Comparison of ENCODE assay signal across 30 mouse cellular contexts in the genomic region with DNA sequence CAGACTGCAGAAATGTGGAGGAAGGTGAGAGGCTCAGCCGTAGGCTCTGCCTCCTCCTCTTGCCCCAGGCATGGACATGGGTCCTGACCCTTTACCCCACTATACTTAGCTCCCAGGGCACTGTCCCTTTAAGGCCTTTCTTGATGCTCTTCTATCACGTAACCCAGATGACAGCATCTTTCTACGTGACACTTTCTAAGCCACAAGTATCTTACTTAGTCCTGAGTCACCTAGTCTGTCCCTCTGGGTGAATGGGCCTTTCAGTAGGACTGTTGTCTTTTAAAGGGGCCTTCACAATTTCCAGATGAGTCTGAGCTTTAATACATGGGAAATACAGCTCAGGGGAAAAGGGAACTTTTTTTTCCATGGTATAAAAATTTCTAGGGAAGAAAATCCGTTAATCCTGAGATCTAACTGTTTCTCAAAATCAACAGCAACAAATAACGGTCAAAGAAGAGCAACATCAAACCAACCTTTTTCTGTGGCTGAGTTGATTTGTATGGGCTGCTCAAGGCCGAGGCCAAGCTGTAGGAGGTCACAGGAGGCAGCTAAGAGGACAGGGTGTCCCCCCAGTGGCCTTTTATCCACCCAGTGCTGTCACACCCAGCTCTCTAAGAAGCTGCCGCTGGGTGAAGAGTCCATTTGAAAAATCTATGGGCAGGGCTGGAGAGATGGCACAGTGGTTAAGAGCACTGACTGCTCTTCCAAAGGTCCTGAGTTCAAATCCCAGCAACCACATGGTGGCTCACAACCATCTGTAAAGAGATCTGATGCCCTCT. TPM values are rescaled to one million over a fixed set of nuclear protein-coding genes. Genes with fewer than 3 reads are reported as not detected.
DNase-seq lines count a peak whose midpoint lies in the region; ATAC-seq and TF ChIP-seq lines count a peak whose summit lies in the region.
"Had no signal": no experiment of that assay in that cellular context is flagged by ENCODE, and none has a peak within 500 bp of the region (broad histone marks: within the 10 kb centered on the region; RNA-seq: fewer than 3 reads in every experiment).

No protein-coding gene starts in this region.

- peak; percentile 70 for DNase-seq in 416B (ENCODE audit: low read depth)
- peak; percentile 73 for DNase-seq in adrenal gland, adult 8-10 months
- DNase-seq in cerebellum, adult 8-10 months, result no peak
- DNase-seq: cerebellum, adult 9-10 months; cerebellum, postnatal 36 days; embryo, embryonic 11 days; gastrocnemius, postnatal 10 days; kidney, adult 11 months; kidney, postnatal 14 days; layer of hippocampus, adult 9-11 months; liver; lung, adult 2 months; lung, postnatal 14 days; right cerebral cortex, postnatal 14 days had no signal

- no peak overlapping the region for H3K9ac ChIP-seq in intestine, postnatal 0 days (ENCODE audit: low read depth, low read length)
- no peak overlapping the region for H3K9ac ChIP-seq in intestine, embryonic 16.5 days (ENCODE audit: low read depth, low read length)
- H3K9ac ChIP-seq in hindbrain, embryonic 13.5 days, result no peak overlapping the region
- H3K9ac ChIP-seq: embryonic facial prominence, embryonic 12.5 days; forebrain, embryonic 15.5 days; heart, embryonic 15.5 days; hindbrain, embryonic 12.5 days; liver, embryonic 14.5 days; neural tube, embryonic 13.5 days had no signal

- no peaks in the 10 kb centered on the region for H3K36me3 ChIP-seq in intestine, postnatal 0 days (ENCODE audit: control insufficient read depth, insufficient read depth)
- H3K36me3 ChIP-seq in intestine, embryonic 16.5 days (ENCODE audit: control insufficient read depth, insufficient read depth, low read length), result no peaks in the 10 kb centered on the region
- no peaks in the 10 kb centered on the region for H3K36me3 ChIP-seq in hindbrain, embryonic 13.5 days
- H3K36me3 ChIP-seq: embryonic facial prominence, embryonic 12.5 days; forebrain, embryonic 10.5 days; forebrain, embryonic 15.5 days; heart, embryonic 10.5 days; heart, embryonic 15.5 days; hindbrain, embryonic 12.5 days; neural tube, embryonic 13.5 days had no signal

- H3K4me1 ChIP-seq in intestine, postnatal 0 days (replicated peaks; ENCODE audit: control insufficient read depth, insufficient read depth, low read length), result no peaks in the 10 kb centered on the region
- no peaks in the 10 kb centered on the region for H3K4me1 ChIP-seq in intestine, embryonic 16.5 days (ENCODE audit: control insufficient read depth, insufficient read depth, low read length)
- no peaks in the 10 kb centered on the region for H3K4me1 ChIP-seq in brown adipose tissue, adult 24 weeks (ENCODE audit: control insufficient read depth, insufficient read depth, insufficient read length, low read length)
- H3K4me1 ChIP-seq in hindbrain, embryonic 13.5 days (replicated peaks), result no peaks in the 10 kb centered on the region
- H3K4me1 ChIP-seq: embryonic facial prominence, embryonic 12.5 days; forebrain, embryonic 10.5 days; forebrain, embryonic 15.5 days; heart, embryonic 10.5 days; heart, embryonic 15.5 days; hindbrain, embryonic 12.5 days; neural tube, embryonic 13.5 days had no signal

- no peaks in the 10 kb centered on the region for H3K9me3 ChIP-seq in intestine, postnatal 0 days (ENCODE audit: control insufficient read depth)
- H3K9me3 ChIP-seq in intestine, embryonic 16.5 days (ENCODE audit: control insufficient read depth, low read length), result no peaks in the 10 kb centered on the region
- no peaks in the 10 kb centered on the region for H3K9me3 ChIP-seq in hindbrain, embryonic 13.5 days
- H3K9me3 ChIP-seq: embryonic facial prominence, embryonic 12.5 days; forebrain, embryonic 15.5 days; heart, embryonic 10.5 days; heart, embryonic 15.5 days; hindbrain, embryonic 12.5 days had no signal

- 0 out of 2 replicates have a peak, but pooled peaks have one; percentile 18 for TF ChIP-seq CTCF in intestine, postnatal 0 days (IDR thresholded peaks at IDR 0.05; ENCODE audit: low read depth)

- H3K27me3 ChIP-seq in intestine, postnatal 0 days (replicated peaks; ENCODE audit: control insufficient read depth, insufficient read depth, low read length), result no peaks in the 10 kb centered on the region
- no peaks in the 10 kb centered on the region for H3K27me3 ChIP-seq in intestine, embryonic 16.5 days (replicated peaks; ENCODE audit: control insufficient read depth, insufficient read depth, low read length)
- H3K27me3 ChIP-seq in hindbrain, embryonic 13.5 days, result no peaks in the 10 kb centered on the region
- H3K27me3 ChIP-seq: embryonic facial prominence, embryonic 12.5 days; forebrain, embryonic 15.5 days; heart, embryonic 15.5 days; hindbrain, embryonic 12.5 days; neural tube, embryonic 13.5 days; Patski had no signal

- H3K4me2 ChIP-seq in intestine, postnatal 0 days (replicated peaks; ENCODE audit: low read depth), result no peak overlapping the region
- H3K4me2 ChIP-seq in intestine, embryonic 16.5 days (ENCODE audit: low read depth, low read length), result no peak overlapping the region
- no peak overlapping the region for H3K4me2 ChIP-seq in hindbrain, embryonic 13.5 days
- H3K4me2 ChIP-seq: embryonic facial prominence, embryonic 12.5 days; forebrain, embryonic 15.5 days; heart, embryonic 15.5 days; hindbrain, embryonic 12.5 days; midbrain, embryonic 11.5 days; neural tube, embryonic 13.5 days had no signal

- WGBS in intestine, postnatal 0 days, result 61% methylated on average over 7 of the region's 7 CpGs
- WGBS in intestine, embryonic 16.5 days, result 68% methylated on average over 7 of the region's 7 CpGs
- WGBS in hindbrain, embryonic 13.5 days, result 71% methylated on average over 7 of the region's 7 CpGs

- no peak overlapping the region for H3K4me3 ChIP-seq in intestine, postnatal 0 days (ENCODE audit: low read depth, low read length)
- no peak overlapping the region for H3K4me3 ChIP-seq in intestine, embryonic 16.5 days (ENCODE audit: low read length)
- no peak overlapping the region for H3K4me3 ChIP-seq in brown adipose tissue, adult 24 weeks (ENCODE audit: insufficient read depth, low read depth, low read length)
- H3K4me3 ChIP-seq in hindbrain, embryonic 13.5 days, result no peak overlapping the region
- H3K4me3 ChIP-seq: embryonic facial prominence, embryonic 12.5 days; forebrain, embryonic 10.5 days; forebrain, embryonic 15.5 days; heart, embryonic 10.5 days; heart, embryonic 15.5 days; hindbrain, embryonic 12.5 days; neural tube, embryonic 13.5 days had no signal

- no peak overlapping the region for H3K27ac ChIP-seq in intestine, postnatal 0 days (ENCODE audit: low read depth, low read length)
- H3K27ac ChIP-seq in intestine, embryonic 16.5 days (ENCODE audit: low read length), result no peak overlapping the region
- peak overlapping the region; percentile 42; the same call in 1 of the 2 replicates for H3K27ac ChIP-seq in brown adipose tissue, adult 24 weeks (replicated peaks; ENCODE audit: low read depth, low read length)
- no peak overlapping the region for H3K27ac ChIP-seq in hindbrain, embryonic 13.5 days
- H3K27ac ChIP-seq: embryonic facial prominence, embryonic 12.5 days; forebrain, embryonic 10.5 days; forebrain, embryonic 15.5 days; heart, embryonic 10.5 days; heart, embryonic 15.5 days; hindbrain, embryonic 12.5 days; liver, embryonic 14.5 days; neural tube, embryonic 13.5 days had no signal

- ATAC-seq in intestine, postnatal 0 days, result no peak
- ATAC-seq in intestine, embryonic 16.5 days, result no peak
- ATAC-seq in megakaryocyte progenitor cell, adult 5-6 weeks (replicated peaks; ENCODE audit: poor library complexity), result no peak
- no peak for ATAC-seq in hindbrain, embryonic 13.5 days (ENCODE audit: low FRiP score)
- ATAC-seq: forebrain, embryonic 15.5 days; midbrain, embryonic 16.5 days; Patski had no signal

RNA-seq across cellular contexts. Expression of gene Smtn, which starts 40.1 kb away (rescaled TPM):
- polyA plus RNA-seq in intestine, postnatal 0 days (2015; fragmentation: Nextera tagmentation; extraction: Ambion mirVana), result 75.1 and 82.9 TPM in 2 replicates
- polyA plus RNA-seq in intestine, embryonic 16.5 days (2015; fragmentation: Nextera tagmentation; extraction: Ambion mirVana), result 78.2 and 80.1 TPM in 2 replicates
- total RNA-seq in adrenal gland, adult 8-10 months (2022), result 10 to 100 TPM; 36.6 to 93.0 (median 52.5) TPM
- polyA plus RNA-seq in brown adipose tissue, adult 24 weeks (2012; ENCODE audit: insufficient read depth, insufficient read length, missing spikeins), result 12.2 and 21.8 TPM in 2 replicates
- 11.7 and 12.5 TPM in 2 replicates for total RNA-seq in megakaryocyte progenitor cell, adult 5-6 weeks (2015)
- total RNA-seq in megakaryocyte progenitor cell, adult 5-6 weeks (2017), result 7.1 and 8.9 TPM in 2 replicates
- polyA plus RNA-seq in hindbrain, embryonic 13.5 days (2015; fragmentation: Nextera tagmentation; extraction: Ambion mirVana), result 16.7 and 17.7 TPM in 2 replicates
